Mouse (Mus musculus) bone marrow macrophage, adult 2 months (primary cell): Measurements from ENCODE around the gene Krt77.

ENCODE experiments used
- CTCF ChIP-seq: IDR thresholded peaks from 2 replicates; pipeline ENCODE4 v1.5.1; 2012; ENCODE audit warnings: low read depth, mild to moderate bottlenecking, low read length, moderate library complexity
- POLR2A ChIP-seq: IDR thresholded peaks from 2 replicates; pipeline ENCODE4 v1.6.1; 2012; ENCODE audit warnings: mild to moderate bottlenecking, low read depth, low read length, borderline replicate concordance

DNA sequence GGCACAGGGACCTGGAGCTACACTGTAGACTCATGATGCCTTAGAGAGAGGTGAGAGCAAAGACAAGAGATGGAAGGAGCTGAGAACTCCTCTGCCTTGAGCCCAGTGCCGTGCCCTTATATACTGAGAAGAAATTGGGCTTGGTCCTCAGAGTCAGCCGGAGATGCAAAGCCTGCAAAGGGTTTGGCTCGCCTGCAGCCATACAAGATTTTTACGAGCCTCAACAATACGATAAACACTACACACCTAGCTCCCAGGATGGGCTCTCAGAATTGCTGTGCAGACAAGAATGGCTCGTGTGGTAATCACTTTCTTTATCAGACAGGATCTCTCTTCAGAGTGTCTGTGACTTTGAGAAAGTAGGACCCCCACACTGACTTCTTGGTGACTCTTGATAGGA lies 18.8 kb downstream of the Krt77 start, which contains the start of gene Krt1:
- TF ChIP-seq CTCF (no peak), POLR2A (no peak)
